Mouse (Mus musculus): ENCODE measurements around the gene Trim38.

Gene Trim38

GRCm38 (mm10) chr13:23746201-23747080 lies 23.3 kb upstream of the Trim38 start, which contains the start of gene Hist1h2bb:
Hist1h2bb (plus strand) TSS chr13:23746734.
- DNase-seq (ENCODE audit: extremely low spot score, low spot score), result peak; percentile 84

GRCm38 (mm10) chr13:23747081-23747891 lies 22.4 kb upstream of the Trim38 start:
- DNase-seq (ENCODE audit: extremely low spot score, low spot score), result peak; percentile 39

- peak; percentile 52 for DNase-seq (ENCODE audit: extremely low spot score, low spot score)
Observed at GRCm38 (mm10) chr13:23747892-23748288, 21.8 kb upstream of the Trim38 start.

- no peak for DNase-seq (ENCODE audit: extremely low spot score, low spot score)
Observed at GRCm38 (mm10) chr13:23749563-23750121, 20.1 kb upstream of the Trim38 start.

- peak; percentile 81 for DNase-seq (ENCODE audit: extremely low spot score, low spot score)
Observed at GRCm38 (mm10) chr13:23750839-23751477, 18.8 kb upstream of the Trim38 start, which contains the start of gene Hist1h2ab. Hist1h2ab (plus strand) TSS chr13:23751126.

GRCm38 (mm10) chr13:23751478-23751956 lies 18.2 kb upstream of the Trim38 start:
- DNase-seq (ENCODE audit: extremely low spot score, low spot score), result no peak

GRCm38 (mm10) chr13:23752067-23752741 lies 17.5 kb upstream of the Trim38 start, which contains the start of gene Hist1h3b:
Hist1h3b (plus strand) TSS chr13:23752267.
- peak; percentile 87 for DNase-seq (ENCODE audit: extremely low spot score, low spot score)

GRCm38 (mm10) chr13:23752742-23753172 lies 17.0 kb upstream of the Trim38 start:
- DNase-seq (ENCODE audit: extremely low spot score, low spot score), result no peak

- DNase-seq (ENCODE audit: extremely low spot score, low spot score), result no peak
Observed at GRCm38 (mm10) chr13:23753314-23754078, 16.2 kb upstream of the Trim38 start.

- DNase-seq (ENCODE audit: extremely low spot score, low spot score), result no peak
Observed at GRCm38 (mm10) chr13:23755000-23755399, 14.7 kb upstream of the Trim38 start.

- DNase-seq (ENCODE audit: extremely low spot score, low spot score), result peak; percentile 93
Observed at GRCm38 (mm10) chr13:23756790-23757189, 12.9 kb upstream of the Trim38 start, which contains the start of gene Hist1h4b. Hist1h4b (plus strand) TSS chr13:23757013.

GRCm38 (mm10) chr13:23757211-23757773 lies 12.4 kb upstream of the Trim38 start:
- peak; percentile 63 for DNase-seq (ENCODE audit: extremely low spot score, low spot score)

- DNase-seq (ENCODE audit: extremely low spot score, low spot score), result no peak
Observed at GRCm38 (mm10) chr13:23757921-23758320, 11.8 kb upstream of the Trim38 start.

GRCm38 (mm10) chr13:23759251-23759771 lies 10.4 kb upstream of the Trim38 start:
- no peak for DNase-seq (ENCODE audit: extremely low spot score, low spot score)

- no peak for DNase-seq (ENCODE audit: extremely low spot score, low spot score)
Observed at GRCm38 (mm10) chr13:23759916-23760239, 9.8 kb upstream of the Trim38 start.

- no peak for DNase-seq (ENCODE audit: extremely low spot score, low spot score)
Observed at GRCm38 (mm10) chr13:23760240-23760971, 9.3 kb upstream of the Trim38 start.

GRCm38 (mm10) chr13:23760972-23761864 lies 8.5 kb upstream of the Trim38 start, which contains the start of gene Hist1h4a:
Hist1h4a (minus strand) TSS chr13:23761230.
- DNase-seq (ENCODE audit: extremely low spot score, low spot score), result peak; percentile 99

All from neural tube, embryonic 10.5 days (tissue).